Mouse (Mus musculus) MEL (cell line): ENCODE results near the gene Crim1. TPM values are rescaled to one million over a fixed set of nuclear protein-coding genes. Genes with fewer than 3 reads are reported as not detected.
A peak's percentile ranks its signal among the peaks of the same experiment; 100 is the strongest.

Experiments used
- DNase-seq: peaks from one replicate; pipeline ENCODE4 v3.0.0; 2011; ENCODE audit warnings: low read depth, low spot score
- H3K27ac ChIP-seq: 2 replicates; pipeline ENCODE4 v1.5.1; 2012; ENCODE audit warnings: low read depth, mild to moderate bottlenecking, control low read depth, low read length, moderate library complexity; ENCODE audit not compliant: control insufficient read depth
- H3K27me3 ChIP-seq, 2 experiments: fragments of 150-350 bp in 1 of 2; sonication (generic) in 1 of 2; 2 replicates each; pipeline ENCODE4 v1.6.1; 2012; ENCODE audit warnings: low read length in 2 of 2, mild to moderate bottlenecking in 2 of 2, improper control_type of control experiment in 1 of 2, moderate library complexity in 1 of 2; ENCODE audit not compliant: insufficient read depth in 2 of 2, control insufficient read depth in 1 of 2
- H3K36me3 ChIP-seq, 2 experiments: 2 replicates each; pipeline ENCODE4 v1.6.1; 2012 to 2014; ENCODE audit warnings: low read length in 2 of 2, improper control_type of control experiment in 1 of 2, inconsistent platforms in 1 of 2, mild to moderate bottlenecking in 1 of 2; ENCODE audit not compliant: insufficient read depth in 2 of 2, control insufficient read depth in 1 of 2
- H3K4me1 ChIP-seq, 2 experiments: fragments of 150-350 bp in 1 of 2; sonication (generic) in 1 of 2; 2 replicates each; pipeline ENCODE4 v1.6.1; 2012; ENCODE audit warnings: low read length in 2 of 2, improper control_type of control experiment in 1 of 2, mild to moderate bottlenecking in 1 of 2; ENCODE audit not compliant: insufficient read depth in 2 of 2, control insufficient read depth in 1 of 2
- H3K4me3 ChIP-seq, 2 experiments: fragments of 150-350 bp in 1 of 2; sonication (generic) in 1 of 2; 2 replicates each; pipeline ENCODE4 v1.5.1; 2012; ENCODE audit warnings: low read depth in 2 of 2, low read length in 2 of 2, mild to moderate bottlenecking in 2 of 2, moderate library complexity in 2 of 2, control low read depth in 1 of 2, improper control_type of control experiment in 1 of 2; ENCODE audit not compliant: control insufficient read depth in 1 of 2, insufficient read depth in 1 of 2
- H3K79me2 ChIP-seq: 2 replicates; pipeline ENCODE4 v1.6.1; 2012; ENCODE audit warnings: mild to moderate bottlenecking, low read length, moderate library complexity; ENCODE audit not compliant: control insufficient read depth, poor library complexity, insufficient read depth
- H3K9ac ChIP-seq: 2 replicates; pipeline ENCODE4 v1.6.1; 2012; ENCODE audit warnings: low read depth, mild to moderate bottlenecking, control low read depth, low read length, moderate library complexity; ENCODE audit not compliant: control insufficient read depth, poor library complexity, severe bottlenecking
- H3K9me3 ChIP-seq: fragments of 150-350 bp; sonication (generic); replicated peaks from 2 replicates; pipeline ENCODE4 v1.6.1; 2012; ENCODE audit warnings: mild to moderate bottlenecking, low read length, improper control_type of control experiment, moderate library complexity; ENCODE audit not compliant: insufficient read depth
- ELF1 ChIP-seq: IDR thresholded peaks from 2 replicates; pipeline ENCODE4 v1.6.1; 2014; ENCODE audit warnings: low read depth, mild to moderate bottlenecking, inconsistent platforms, low read length, improper control_type of control experiment, moderate library complexity
- EP300 ChIP-seq, 2 experiments: IDR thresholded peaks; 2 replicates each; pipeline ENCODE4 v1.6.1; 2011; ENCODE audit warnings: improper control_type of control experiment in 2 of 2, low read length in 2 of 2, low read depth in 1 of 2, mild to moderate bottlenecking in 1 of 2
- JUND ChIP-seq: IDR thresholded peaks from 2 replicates; pipeline ENCODE4 v1.6.1; 2011; ENCODE audit warnings: low read depth, mild to moderate bottlenecking, improper control_type of control experiment, low read length
- MAFK ChIP-seq: IDR thresholded peaks from 2 replicates; pipeline ENCODE4 v1.6.1; 2011; ENCODE audit warnings: low read depth, mild to moderate bottlenecking, low read length, improper control_type of control experiment, borderline replicate concordance
- MEF2A ChIP-seq: IDR thresholded peaks from 2 replicates; pipeline ENCODE4 v1.6.1; 2014; ENCODE audit warnings: low read depth, mild to moderate bottlenecking, inconsistent platforms, low read length, improper control_type of control experiment; ENCODE audit not compliant: poor library complexity, insufficient replicate concordance, severe bottlenecking; ENCODE audit errors: extremely low read depth
- MYC ChIP-seq: IDR thresholded peaks from 2 replicates; pipeline ENCODE4 v1.6.1; 2011; ENCODE audit warnings: low read depth, mild to moderate bottlenecking, low read length, improper control_type of control experiment, moderate library complexity
- NELFE ChIP-seq: IDR thresholded peaks from 2 replicates; pipeline ENCODE4 v1.6.1; 2011; ENCODE audit warnings: low read depth, low read length, improper control_type of control experiment
- RCOR1 ChIP-seq: IDR thresholded peaks from 2 replicates; pipeline ENCODE4 v1.6.1; 2012; ENCODE audit warnings: low read depth, mild to moderate bottlenecking, inconsistent platforms, low read length, improper control_type of control experiment
- SIN3A ChIP-seq: IDR thresholded peaks from 2 replicates; pipeline ENCODE4 v1.6.1; 2012; ENCODE audit warnings: low read length, improper control_type of control experiment, inconsistent platforms
- TCF12 ChIP-seq: IDR thresholded peaks from 2 replicates; pipeline ENCODE4 v1.6.1; 2014; ENCODE audit warnings: low read depth, mild to moderate bottlenecking, inconsistent platforms, low read length, improper control_type of control experiment, moderate library complexity
- USF1 ChIP-seq: IDR thresholded peaks from 2 replicates; pipeline ENCODE4 v1.6.1; 2014; ENCODE audit warnings: low read depth, mild to moderate bottlenecking, inconsistent platforms, low read length, improper control_type of control experiment, moderate library complexity
- ZKSCAN1 ChIP-seq: IDR thresholded peaks from 2 replicates; pipeline ENCODE4 v1.6.1; 2012; ENCODE audit warnings: low read depth, mild to moderate bottlenecking, inconsistent platforms, low read length, improper control_type of control experiment, moderate library complexity
- ZMIZ1 ChIP-seq: IDR thresholded peaks from 2 replicates; pipeline ENCODE4 v1.6.1; 2012; ENCODE audit warnings: low read depth, mild to moderate bottlenecking, inconsistent platforms, low read length, improper control_type of control experiment, moderate library complexity
- ZNF384 ChIP-seq: IDR thresholded peaks from 2 replicates; pipeline ENCODE4 v1.6.1; 2012; ENCODE audit warnings: low read depth, mild to moderate bottlenecking, inconsistent platforms, low read length, improper control_type of control experiment
- polyA plus RNA-seq, 2 experiments: library from polyadenylated mRNA; stranded (reverse) in 1 of 2; unstranded in 1 of 2; fragments of >175 nt in 1 of 2; fragments of >200 nt in 1 of 2; gene quantifications; 2 replicates each; pipeline versions ENCODE4 v1.2.1 to v1.2.4; 2012; ENCODE audit warnings: low replicate concordance in 2 of 2, low read depth in 1 of 2; ENCODE audit not compliant: insufficient read length in 2 of 2, insufficient read depth in 1 of 2, missing spikeins in 1 of 2
- total RNA-seq: library from RNA; depleted of rRNA; stranded (reverse); fragments of 300-350 nt; gene quantifications from 2 replicates; pipeline ENCODE4 v1.2.3, GENCODE M21; 2012

Gene Crim1
- total and polyA plus RNA-seq, 3 experiments, result not detected

- TF ChIP-seq MEF2A (no peak), MYC (no peak), ZMIZ1 (no peak), RCOR1 (no peak)
- no peak for DNase-seq
- Histone ChIP-seq H3K79me2 (no peaks in the 10 kb centered on the region), H3K27ac (no peak overlapping the region), H3K36me3 (no peaks in the 10 kb centered on the region), H3K27me3 (no peaks in the 10 kb centered on the region), H3K4me1 (no peaks in the 10 kb centered on the region), H3K9me3 (no peaks in the 10 kb centered on the region), H3K4me3 (no peak overlapping the region), H3K9ac (no peak overlapping the region)
Measured at GRCm38 (mm10) chr17:78264116-78264515, 64.1 kb downstream of the Crim1 start.

DNA sequence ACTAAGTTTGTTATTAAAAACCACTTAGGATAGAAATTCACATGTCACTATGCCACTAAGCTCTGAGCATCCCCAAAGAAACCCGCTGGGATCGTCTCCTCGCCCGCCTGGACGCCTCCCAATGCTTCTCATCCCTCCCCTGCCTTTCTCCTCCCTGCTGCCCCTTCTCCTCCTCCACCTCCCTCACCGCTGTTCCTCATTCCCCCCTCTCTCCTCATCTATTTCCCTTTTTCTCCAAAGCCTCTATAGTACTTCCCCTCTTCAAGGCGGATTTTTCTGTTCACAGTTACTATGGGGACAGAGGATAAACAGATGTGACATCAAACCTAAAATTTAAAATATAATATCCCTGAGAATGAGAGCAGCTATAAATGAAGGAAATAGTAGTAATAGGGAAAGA, 65.1 kb downstream of the Crim1 start:
- Histone ChIP-seq H3K27me3 (no peaks in the 10 kb centered on the region), H3K79me2 (no peaks in the 10 kb centered on the region), H3K9me3 (no peaks in the 10 kb centered on the region), H3K4me3 (no peak overlapping the region), H3K9ac (no peak overlapping the region), H3K27ac (no peak overlapping the region), H3K4me1 (no peaks in the 10 kb centered on the region), H3K36me3 (no peaks in the 10 kb centered on the region)
- DNase-seq, result peak; percentile 7
- TF ChIP-seq TCF12, result no peak

- no peak overlapping the region for H3K4me3 ChIP-seq
- no peak for TF ChIP-seq ZKSCAN1
- no peak for TF ChIP-seq USF1
- no peak for TF ChIP-seq MAFK
- TF ChIP-seq EP300 (IDR thresholded peaks at IDR 0.05; ENCODE audit: low read depth in 1 of 2, low read length in 2 of 2), result no peak
- TF ChIP-seq NELFE, result no peak
- no peak for TF ChIP-seq RCOR1
- no peak for TF ChIP-seq ELF1
- no peak for TF ChIP-seq SIN3A
- TF ChIP-seq ZNF384, result no peak
- no peak for TF ChIP-seq JUND
- DNase-seq, result no peak
- H3K27me3 ChIP-seq, result no peaks in the 10 kb centered on the region
- H3K9ac ChIP-seq, result no peak overlapping the region
- no peaks in the 10 kb centered on the region for H3K9me3 ChIP-seq
- no peaks in the 10 kb centered on the region for H3K4me1 ChIP-seq
- no peaks in the 10 kb centered on the region for H3K36me3 ChIP-seq
- no peak overlapping the region for H3K27ac ChIP-seq
- no peaks in the 10 kb centered on the region for H3K79me2 ChIP-seq
Measured at GRCm38 (mm10) chr17:78266271-78266670, 66.2 kb downstream of the Crim1 start.
